Mouse (Mus musculus): ENCODE data around the gene Sec61a2.

DNA sequence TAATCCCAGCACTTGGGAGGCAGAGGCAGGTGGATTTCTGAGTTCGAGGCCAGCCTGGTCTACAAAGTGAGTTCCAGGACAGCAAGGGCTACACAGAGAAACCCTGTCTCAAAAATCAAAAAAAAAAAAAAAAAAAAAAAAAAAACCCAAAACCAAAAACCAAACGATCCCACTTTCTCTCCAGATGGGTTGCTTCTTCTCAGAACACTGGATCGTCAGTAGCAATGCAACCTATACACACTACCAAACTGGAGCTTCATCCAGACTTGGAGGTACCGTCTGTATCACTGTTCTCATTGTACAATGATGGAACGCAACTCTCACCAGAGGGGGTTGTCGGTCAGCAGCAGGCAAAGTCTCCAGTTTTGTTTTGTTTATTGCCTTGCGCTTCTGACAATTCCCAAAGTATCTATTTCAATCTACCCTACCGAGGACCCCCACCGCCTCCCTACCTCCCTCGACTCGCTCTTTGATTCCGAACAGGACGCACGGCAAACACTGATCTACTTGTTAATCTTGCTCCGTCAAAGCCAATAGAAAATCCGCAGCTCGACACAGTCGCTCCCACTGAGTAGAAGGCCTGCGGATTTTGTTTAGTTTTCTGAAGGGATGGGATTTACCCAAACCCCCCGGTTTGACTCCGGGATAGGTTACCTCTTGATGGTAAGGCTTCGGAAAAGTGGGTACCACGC, 50.9 kb downstream of the Sec61a2 start:
- TF ChIP-seq POLR2A (IDR thresholded peaks at IDR 0.05; ENCODE audit: low read depth, low read length) (no peak), CTCF (conservative IDR thresholded peaks at IDR 0.05; ENCODE audit: insufficient read depth, insufficient read length, low read depth, low read length) (no peak)
